Mouse (Mus musculus): ENCODE results near the gene Keap1.
"Not testable (repeated sequence)": the region's sequence is repeated elsewhere in the genome, so short reads cannot be mapped to it uniquely, and the experiment has no call there.

Gene Keap1

DNA sequence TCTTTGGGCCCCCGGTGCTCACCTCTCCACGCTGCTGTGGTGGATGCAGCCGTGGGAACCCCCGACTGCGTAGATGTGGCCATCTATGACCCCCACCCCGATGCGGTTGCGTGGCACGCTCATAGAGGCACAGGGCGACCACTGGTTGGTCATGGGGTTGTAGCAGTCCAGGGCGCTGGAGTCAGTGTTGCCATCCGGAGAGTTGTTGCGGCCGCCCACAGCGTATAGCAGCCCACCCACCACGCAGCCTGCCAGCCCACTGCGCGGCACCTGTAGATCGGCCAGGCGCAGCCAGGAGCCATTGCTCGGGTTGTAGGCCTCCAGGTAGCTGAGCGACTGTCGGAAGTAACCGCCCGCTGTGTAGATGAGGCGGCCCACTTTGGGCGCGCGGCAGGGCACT, 5.8 kb downstream of the Keap1 start:
- no peak for DNase-seq (ENCODE audit: inconsistent ontology term)

DNA sequence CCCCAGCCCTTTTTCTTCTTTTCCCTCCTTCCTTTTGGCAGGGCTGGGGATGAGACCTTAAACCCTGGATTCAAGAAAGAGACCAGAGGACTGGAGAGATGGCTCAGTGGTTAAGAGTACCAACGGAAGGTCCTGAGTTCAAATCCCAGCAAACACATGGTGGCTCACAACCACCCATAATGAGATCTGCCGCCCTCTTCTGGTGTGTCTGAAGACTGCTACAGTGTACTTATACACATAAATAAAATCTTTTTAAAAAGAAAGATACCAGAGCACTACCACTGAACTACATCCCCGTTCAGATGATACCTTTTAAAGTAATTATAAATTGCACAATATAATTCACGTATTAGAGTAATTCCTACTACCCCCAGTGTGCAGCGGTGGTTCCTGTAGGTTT, 6.3 kb downstream of the Keap1 start:
- DNase-seq (ENCODE audit: inconsistent ontology term), result no peak

DNA sequence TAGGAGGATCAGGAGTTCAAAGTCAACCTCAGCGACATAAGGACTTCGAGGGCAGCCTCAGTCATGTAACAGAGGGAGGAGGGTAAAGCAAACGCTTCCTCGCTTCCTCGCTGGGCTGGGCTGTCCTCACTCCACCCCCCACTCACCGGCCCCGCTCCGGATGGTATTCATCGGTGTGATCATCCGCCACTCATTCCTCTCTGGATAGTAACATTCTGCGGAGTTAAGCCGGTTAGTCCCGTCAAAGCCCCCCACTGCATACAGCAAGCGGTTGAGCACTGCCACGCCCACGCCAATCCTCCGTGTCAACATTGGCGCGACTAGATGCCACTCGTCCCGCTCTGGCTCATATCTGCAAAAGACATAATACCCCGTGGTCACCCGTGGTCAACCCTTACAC, 7.6 kb downstream of the Keap1 start:
- DNase-seq (ENCODE audit: inconsistent ontology term), result no peak

DNA sequence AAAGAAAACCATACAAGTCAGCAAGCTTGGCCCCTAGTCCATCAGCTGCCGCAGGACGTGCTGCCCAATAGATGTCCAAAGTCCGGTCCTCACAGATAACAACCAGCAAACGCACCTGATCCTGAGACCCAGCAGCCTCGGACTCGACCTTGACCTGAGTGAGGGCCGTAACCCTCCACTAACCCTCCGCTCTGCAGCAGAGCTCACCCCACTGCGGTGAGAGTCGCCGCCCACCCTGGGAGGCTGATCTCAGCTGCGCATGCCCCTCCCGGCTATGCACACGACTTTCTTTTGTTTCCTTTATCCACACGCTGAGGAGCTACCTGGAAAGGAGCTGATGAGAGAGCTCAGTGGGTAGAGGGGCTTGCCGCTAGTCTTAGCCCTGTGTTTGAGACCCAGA, 11.8 kb downstream of the Keap1 start:
- DNase-seq (ENCODE audit: inconsistent ontology term), result no peak

DNA sequence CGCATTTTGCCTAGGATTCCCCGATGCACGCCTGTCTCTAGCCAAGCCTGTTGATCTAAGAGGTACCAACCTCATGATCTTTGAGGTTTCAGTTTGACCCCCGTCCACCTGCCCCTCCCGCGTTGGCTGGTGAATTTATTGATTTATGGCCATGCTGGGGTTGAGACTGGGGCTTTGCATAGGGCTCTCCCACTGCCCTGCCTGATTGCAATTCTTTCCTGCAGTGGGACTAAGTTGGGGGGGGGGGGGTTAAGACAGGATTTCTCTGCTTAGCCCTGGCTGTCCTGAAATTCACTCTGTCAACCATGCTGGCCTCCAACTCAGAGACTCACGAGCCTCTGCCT, 13.8 kb downstream of the Keap1 start:
- DNase-seq (ENCODE audit: inconsistent ontology term), result no peak

DNA sequence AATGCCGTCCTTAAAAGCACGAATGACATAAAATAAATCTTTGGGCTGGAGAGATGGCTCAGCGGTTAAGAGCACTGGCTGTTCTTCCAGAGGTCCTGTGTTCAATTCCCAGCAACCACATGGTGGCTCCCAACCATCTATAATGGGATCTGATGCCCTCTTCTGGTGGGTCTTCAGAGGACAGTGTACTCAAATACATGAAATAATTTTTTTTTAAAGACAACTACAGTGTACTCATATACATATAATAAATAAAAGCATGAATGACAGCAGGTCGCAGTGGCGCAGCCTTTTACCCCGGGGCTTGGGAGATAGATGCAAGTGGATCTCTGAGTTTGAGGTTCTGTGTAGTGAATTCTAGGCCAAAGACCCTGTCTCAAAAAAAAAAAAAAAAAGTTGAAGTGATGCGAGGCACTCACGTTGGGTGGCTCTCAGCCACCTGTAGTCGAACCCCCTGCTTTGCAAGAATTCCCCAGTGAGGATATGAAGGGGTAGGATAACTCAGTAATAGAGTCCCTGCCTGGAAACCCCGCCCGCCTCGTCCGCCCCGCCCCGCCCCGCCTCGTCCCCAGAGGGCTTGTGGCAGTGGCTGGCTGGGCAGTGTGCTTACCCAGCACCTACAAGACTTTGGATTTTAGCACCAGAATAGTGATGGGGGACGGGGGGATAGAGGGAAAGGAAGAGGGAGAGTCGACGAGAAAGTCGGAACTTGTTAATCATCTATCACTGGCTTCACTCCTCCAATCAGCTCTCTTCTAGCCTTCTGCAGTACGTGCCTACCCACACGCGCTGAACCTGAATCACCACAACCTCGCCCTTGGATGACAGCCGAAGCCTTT, 14.4 kb downstream of the Keap1 start:
- peak; percentile 52 for DNase-seq (ENCODE audit: inconsistent ontology term)

DNA sequence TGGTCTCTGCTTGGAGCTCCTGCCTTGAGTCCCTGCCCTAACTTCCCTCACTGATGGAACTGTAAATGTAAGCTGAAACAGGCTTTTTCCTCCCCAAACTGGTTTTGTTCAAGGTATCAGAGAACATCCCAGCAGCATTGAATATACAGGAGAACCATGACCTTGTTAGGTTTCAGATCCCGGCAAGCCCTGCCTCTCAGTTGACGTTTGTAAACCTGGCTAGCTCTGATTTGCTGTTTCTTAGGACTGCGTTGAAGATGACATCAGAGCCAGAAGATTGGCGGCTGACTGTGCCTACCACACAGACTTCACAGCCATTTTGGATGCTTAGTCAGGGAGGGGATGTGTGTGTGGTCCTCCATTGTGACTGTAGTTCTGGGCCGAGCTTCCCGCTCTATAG, 15.3 kb downstream of the Keap1 start:
- DNase-seq (ENCODE audit: inconsistent ontology term), result no peak

DNA sequence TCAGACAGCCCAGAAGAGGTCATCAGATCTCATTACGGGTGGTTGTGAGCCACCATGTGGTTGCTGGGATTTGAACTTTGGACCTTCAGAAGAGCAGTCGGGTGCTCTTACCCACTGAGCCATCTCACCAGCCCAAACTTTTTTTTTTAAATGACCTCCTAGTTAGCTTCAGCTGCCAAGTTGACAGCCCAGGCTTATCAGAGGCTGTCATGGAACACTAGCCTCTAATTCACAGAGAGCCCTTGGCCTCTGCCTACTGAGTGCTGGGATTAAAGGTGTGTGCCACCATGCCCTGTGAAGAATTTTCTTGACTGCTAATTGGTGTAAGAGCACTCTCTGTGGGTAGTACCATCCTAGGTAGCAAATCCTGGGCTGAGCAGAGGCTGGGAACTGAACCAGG, 15.7 kb downstream of the Keap1 start:
- not testable (repeated sequence) for DNase-seq (ENCODE audit: inconsistent ontology term)

DNA sequence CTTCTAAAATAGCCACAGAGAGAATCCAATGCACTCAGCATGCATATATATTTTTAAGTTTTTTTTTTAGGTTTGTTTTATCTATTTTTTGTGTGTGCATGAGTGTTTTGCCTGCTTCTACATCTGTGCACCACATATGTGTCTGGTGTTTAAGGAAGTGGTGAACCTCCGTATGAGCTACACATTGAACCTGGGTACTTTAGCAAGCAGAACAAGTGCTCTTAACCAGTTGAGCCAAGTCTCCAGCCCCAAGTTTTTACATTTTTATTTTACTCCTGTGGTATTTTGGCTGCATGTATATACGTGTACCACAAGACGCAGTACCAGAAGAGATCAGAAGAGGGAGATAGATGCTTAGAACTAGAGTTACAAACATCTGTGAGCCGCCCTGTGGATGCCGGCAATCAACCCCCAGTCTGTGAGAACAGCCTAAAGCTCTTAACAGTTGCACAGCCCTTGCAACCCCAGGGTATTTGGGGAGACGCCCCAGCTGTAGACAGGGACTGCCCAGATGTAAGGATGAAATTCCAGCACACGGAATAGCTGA, 17.7 kb downstream of the Keap1 start:
- DNase-seq (ENCODE audit: inconsistent ontology term), result peak; percentile 35

DNA sequence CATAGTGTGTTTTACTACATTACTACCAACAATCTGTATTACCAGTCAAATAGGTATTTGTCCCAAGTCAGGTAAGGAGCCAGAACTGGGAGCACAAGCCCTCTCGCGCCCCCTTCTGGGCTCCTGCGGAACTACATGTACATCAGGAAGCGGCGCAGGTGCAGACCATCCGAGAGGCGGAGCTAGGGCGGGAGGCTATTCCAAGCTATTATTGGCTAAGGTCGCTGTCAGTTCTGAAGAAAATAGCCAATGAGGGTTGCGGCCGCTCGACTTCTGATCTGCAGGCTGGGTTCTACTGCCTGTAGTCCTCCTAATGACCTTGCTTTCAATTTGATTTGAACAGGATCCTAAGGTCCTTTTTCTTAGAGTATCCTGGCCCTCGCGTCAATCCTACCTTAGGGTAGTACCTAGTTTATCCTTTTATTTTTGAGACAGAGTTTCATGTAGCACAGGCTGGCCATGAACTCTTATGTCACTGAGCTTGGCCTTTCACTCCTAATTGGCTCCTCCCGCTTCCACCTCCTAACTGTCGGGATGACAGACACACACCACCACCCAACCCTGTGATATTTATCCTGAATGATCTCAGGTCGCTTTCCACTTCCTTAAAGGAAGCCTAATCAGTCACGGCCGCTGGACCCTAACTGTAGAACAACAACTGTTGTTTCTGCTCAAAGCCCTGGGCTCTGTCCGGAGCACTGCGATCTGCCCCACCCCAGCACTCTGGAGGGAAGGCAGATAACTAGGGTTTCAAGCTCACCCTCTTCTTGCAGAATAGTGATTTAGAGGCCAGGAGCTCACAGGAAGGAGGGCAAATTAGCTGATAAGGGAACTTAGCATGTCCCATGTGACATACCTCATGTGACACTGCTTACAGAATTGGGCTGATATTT, 18.4 kb downstream of the Keap1 start:
- DNase-seq (ENCODE audit: inconsistent ontology term), result peak; percentile 94

DNA sequence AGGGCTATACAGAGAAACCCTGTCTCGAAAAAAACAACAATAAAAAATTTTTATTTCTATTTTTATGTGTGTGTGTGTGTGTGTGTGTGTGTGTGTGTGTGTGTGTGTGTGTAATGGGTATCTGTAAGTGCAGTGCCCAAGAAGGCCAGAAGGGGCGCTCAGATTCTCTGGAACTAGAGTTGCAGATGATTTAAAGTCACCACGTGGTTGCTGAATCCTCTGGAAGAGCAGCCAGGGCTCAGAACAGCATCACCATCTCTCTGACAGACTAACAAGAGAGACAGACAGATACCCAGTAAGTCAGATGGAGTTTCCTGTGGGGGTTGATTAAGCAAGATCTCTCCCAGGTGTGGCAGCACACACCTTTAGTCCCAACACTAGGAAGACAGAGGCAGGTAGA, 19.3 kb downstream of the Keap1 start:
- DNase-seq (ENCODE audit: inconsistent ontology term), result no peak

DNA sequence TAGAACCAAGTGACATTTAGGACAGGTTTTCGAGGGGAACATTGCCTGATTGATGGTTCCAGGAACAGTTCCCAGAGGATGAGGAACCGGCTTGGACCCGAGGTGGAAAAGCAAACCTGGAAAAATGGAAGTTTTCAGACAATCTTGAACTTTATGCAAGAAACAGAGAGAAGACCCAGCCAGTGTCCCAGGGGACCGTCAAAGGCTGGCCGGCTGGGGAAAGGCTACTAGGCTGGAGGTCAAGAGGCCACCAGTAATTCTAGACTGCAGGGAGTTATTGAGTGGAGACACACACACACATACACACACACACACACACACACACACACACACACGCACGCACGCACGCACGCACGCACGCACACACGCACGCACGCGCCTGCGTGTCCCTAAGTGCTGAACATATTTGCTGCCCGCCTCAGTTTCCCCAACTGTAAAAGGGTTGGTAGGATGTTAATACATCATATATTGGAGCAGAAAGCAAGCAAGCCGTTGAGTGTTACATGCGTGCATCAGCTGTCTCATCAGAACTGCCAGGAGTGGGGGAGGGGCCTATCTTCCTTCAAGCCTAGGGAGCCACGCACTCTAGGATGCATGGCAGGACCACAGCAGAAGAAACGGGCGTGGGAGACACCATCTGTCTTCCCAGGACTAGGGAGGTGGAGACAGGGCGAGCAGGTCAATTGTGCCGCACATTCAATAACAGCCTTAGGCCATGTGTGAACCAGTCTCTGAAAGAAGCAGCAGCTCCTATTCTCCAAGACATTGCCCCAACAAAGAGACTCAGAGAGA, 22.9 kb downstream of the Keap1 start:
- DNase-seq (ENCODE audit: inconsistent ontology term), result no peak

DNA sequence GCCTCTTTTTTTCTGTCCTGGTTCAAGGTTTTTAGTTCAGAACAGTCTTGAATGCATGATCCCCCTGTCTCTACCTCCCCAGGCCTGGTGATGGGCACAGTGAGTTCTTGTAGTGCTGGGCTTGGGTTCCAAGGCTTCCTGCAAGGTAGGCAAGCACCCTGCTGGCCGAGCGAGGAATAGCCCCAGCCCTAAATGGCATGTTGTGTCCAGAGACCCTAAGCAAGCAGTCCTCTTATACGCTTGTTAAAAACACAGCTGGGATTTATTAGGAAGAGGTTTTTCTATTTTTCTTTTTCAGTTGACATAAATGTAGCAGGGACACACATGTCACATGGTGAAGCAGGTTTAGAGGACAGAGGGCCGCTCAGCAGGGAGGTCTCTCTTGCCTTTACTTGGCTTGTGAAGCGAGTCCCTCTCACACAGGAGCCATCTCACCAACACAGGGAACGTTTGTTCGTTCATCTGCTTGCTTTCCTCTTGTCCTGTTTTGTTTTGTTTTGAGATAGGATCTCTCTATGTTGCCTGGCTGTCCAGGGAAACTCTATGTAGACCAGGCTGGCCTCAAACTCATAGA, 25.5 kb downstream of the Keap1 start:
- DNase-seq (ENCODE audit: inconsistent ontology term), result no peak

DNA sequence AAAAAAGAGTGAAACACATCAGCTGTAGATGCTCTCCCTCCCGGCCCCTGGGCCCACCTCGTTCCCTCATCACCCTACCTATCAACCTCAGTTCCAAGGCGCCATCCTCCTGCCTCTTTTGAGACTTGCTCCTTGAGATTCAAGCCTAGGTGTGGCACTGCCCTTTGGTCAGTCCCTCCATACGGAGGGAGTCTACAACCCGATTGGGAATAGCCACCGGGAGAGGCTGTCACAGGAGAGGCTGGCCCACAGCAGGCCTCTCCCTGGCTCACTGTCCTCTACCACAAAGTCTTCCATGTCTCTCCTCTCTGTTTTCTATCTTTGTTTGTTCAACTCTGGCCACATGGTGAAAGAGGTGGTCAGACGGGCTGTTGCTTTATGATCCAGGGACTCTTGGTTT, 27.5 kb downstream of the Keap1 start:
- DNase-seq (ENCODE audit: inconsistent ontology term), result no peak

DNA sequence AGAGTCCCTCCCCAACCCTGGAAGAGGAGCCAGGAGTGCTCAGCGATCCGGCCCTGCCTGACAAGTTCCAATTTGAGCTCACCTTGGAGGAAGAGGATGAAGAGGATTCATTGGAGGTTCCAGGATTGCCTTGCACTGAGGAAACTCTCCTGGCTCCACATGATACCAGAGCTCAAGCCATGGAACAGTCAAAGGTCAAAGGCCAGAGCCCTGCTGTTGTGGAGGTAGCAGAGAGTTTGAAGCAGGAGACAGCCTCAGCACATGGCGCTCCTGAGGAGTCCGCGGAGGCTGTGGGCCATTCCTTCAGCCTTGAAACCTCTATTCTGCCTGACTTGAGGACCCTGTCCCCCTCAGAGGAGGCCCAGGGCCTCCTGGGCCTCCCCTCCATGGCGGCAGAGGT, 28.3 kb downstream of the Keap1 start:
- no peak for DNase-seq (ENCODE audit: inconsistent ontology term)

DNA sequence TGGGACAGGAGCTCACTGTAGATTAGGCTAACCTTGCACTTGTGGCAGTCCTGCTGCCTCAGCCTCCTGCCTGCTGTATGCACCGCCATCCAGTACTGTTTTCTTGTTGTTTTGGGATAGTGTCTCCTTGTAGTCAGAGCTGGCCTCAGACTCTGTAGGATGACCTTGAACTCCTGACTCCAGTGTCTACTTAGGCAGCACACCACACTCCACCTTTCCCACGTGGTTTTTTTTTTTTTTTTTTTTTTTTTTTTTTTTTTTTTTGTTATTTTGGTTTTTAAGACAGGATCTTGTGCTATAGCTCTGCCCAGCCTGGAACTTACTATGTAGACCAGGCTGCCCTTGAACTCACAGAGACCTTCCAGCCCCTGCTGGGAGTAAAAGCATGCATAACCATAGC, 30.5 kb downstream of the Keap1 start:
- DNase-seq (ENCODE audit: inconsistent ontology term), result no peak

DNA sequence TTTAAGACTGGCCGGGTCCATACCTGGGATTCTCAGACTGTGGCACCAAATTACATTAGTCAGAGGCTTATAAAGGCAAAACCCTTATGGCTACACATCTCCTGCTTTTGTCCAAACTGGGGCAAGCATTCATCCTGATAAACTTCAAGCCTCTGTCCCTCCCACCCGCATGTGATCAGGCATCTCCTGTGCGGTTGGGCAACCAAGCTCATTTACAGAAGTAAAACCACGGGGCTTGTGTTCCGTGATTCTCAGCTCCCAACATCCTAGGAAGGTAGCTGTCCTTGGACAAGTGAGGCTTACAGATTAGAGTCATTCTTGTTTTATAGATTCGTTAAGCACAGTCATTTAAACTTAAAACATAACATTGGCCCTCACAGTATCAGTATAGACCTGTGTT, 32.3 kb downstream of the Keap1 start:
- DNase-seq (ENCODE audit: inconsistent ontology term), result no peak

DNA sequence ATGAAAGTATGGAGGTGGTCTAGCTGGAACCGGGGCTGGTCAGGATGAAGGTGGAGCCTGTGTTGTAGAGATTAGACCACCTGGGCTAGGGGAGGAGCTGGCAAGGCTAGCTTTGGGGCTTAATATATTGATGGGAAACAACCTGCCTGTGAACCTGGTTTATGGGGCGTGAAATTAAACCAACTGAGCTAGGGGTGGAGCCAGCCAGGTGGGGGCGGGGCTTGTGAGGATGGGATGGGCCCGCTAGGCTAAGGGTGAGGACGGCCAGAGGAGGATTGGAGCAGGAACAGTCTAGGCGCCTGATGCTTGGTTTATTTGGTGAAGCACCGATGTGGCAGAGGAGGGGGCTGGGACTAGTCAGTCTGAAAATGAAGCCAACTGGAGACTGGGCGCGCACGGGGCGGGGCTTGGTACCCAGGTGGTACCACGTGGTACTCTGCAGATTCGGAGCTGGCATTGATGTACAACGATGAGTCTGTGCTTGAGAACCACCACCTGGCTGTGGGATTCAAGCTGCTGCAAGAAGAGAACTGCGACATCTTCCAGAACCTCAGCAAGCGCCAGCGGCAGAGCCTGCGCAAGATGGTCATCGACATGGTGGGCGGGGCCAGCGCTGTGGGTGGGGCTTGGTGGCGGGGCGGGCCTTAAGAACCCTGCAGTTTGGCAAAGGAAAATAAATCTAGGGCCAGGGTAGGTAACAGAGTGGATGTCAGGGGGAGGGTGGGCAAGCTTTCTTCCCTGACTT, 34.5 kb downstream of the Keap1 start:
- DNase-seq (ENCODE audit: inconsistent ontology term), result no peak

DNA sequence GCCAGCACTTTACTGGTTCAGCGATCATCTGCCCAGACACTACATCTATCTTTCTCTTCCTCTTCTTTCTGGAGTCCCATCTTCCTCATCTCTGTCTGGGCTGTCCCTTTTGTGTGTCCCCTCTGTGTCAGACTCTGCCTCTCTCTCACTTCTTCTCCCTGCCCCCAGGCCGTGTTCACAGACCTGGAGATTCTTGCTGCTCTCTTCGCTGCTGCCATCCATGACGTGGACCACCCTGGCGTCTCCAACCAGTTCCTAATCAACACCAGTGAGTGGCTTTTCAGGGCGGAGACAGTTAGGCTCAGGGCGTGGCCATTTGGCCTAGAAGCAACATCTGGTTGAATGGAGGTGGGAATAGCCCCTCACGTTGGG, 35.0 kb downstream of the Keap1 start:
- DNase-seq (ENCODE audit: inconsistent ontology term), result no peak

DNA sequence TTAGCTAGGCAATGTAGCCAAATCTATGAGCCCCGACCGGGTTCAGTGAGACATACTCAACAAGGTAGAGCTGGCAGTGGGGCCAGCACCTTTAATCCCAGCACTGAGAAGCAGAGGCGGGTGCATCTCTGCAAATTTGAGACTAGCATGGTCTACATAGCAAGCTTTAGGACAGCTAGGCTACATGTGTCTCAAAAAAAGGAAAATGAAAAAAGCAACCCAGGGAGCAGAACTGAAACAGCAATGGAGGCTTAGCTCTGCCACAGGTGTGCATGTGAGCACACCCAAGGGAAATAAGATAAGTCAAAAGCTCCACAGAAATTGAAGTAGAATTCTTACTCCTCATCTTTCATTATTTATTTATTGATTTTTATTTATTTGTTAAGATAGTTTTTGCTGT, 40.2 kb downstream of the Keap1 start:
- no peak for DNase-seq (ENCODE audit: inconsistent ontology term)

DNA sequence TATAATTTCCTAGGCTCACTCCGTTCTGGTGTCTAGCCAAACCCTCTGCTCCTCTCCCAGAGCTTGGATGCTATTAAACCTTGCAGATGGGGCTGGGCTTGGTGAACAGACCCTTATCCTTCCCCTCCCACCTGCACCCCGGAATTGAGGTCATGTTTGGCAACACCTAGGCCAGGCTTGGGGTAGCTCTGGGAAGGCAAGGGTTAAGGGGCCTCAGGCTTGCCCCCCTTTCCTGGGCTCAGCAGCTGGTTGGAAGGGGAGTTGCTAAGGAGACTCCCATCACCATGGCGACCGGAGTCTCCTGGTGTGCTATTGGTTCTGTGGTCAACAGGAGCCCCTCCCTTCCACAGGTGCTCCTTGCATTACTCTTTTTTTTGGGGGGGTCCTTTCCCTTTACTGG, 41.2 kb downstream of the Keap1 start:
- DNase-seq (ENCODE audit: inconsistent ontology term), result no peak

Measured in Muller cell, postnatal 12 days (primary cell).